Mouse (Mus musculus): ENCODE measurements around the gene Atcay. TPM values are rescaled to one million over a fixed set of nuclear protein-coding genes. Genes with fewer than 3 reads are reported as not detected.

Gene Atcay
- polyA plus RNA-seq, 1 experiment from 2014 or later, result 4.1 TPM

DNA sequence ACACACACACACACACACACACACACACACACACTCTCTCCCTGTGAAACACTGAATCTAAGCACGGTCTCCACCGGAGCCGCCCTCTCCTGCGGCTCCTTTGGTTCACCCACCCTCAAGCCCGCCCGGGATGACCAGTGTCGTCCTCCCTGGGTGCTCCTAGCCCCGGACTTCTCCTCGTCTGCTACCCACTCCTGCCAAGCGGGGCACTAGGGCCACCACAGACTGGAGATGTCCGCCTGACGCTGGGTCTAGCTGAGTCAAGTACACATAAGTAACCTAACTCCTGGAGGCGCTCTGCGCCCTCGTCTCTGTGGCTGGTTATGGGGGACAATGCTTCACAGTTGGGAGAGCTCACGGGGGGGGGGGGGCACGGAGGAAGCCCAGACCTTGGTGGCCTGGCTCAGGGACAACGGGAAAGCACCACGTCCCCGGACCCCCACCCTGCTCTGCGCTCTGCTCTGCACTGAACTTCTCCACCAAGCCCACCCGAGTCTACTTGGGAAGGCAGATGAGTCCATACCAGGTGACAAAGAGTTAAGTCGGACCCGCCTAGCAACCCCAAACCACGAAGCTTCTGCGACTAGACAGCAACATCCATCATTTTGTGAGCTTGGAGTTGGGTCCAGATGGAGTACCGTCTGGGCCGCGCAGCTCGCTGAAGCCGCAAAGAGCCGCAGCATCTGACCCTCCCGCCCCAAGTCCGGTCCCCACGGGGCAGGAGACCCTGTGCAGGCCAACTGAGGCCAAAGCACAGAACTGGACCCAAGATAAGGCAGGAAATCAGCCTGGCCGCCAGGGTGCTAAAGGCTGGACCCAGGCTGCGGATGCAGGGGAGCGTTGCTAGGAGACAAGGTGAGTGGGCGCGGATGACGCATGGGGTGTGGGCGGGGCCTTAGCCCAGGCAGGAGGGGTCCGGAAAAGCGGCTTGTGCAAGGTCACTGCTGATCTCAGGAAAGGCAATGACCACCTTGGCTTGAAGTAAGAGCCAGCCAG lies 22.1 kb upstream of the Atcay start, which contains the start of gene Matk:
Gene Matk (plus strand): TSS at position 512 of the 996 bp plus-strand sequence.
- ATAC-seq (replicated peaks; ENCODE audit: insufficient number of reproducible peaks, low FRiP score, low TSS enrichment, low read depth) (0 out of 2 replicates have a peak, but pooled peaks have one; percentile 16), DNase-seq (ENCODE audit: low spot score) (peak; percentile 76)
- no peaks in the 10 kb centered on the region for H3K9me3 ChIP-seq (replicated peaks; ENCODE audit: control insufficient read depth, low read length)
- H3K4me2 ChIP-seq (ENCODE audit: low read depth, low read length), result 0 out of 2 replicates have a peak within 1 kb of the TSS, but pooled peaks have one; percentile 14
- H3K4me1 ChIP-seq (ENCODE audit: control insufficient read depth, insufficient read depth, low read length), result peaks cover 2% of the 10 kb centered on the region; the same call in 1 of the 2 replicates
- peaks cover 33% of the 10 kb centered on the region for H3K27me3 ChIP-seq (ENCODE audit: control insufficient read depth, insufficient read depth, low read length)
- H3K9ac ChIP-seq (replicated peaks; ENCODE audit: low read length), result peak within 1 kb of the TSS; percentile 9; the same call in 1 of the 2 replicates
- H3K4me3 ChIP-seq (ENCODE audit: low read depth, low read length), result no peak within 1 kb of the TSS
- H3K27ac ChIP-seq (replicated peaks; ENCODE audit: low read depth, low read length), result no peak within 1 kb of the TSS
- 7% methylated on average over 43 of the region's 44 CpGs for WGBS
- no peaks in the 10 kb centered on the region for H3K36me3 ChIP-seq (replicated peaks; ENCODE audit: control insufficient read depth, insufficient read depth, low read depth, low read length)

DNA sequence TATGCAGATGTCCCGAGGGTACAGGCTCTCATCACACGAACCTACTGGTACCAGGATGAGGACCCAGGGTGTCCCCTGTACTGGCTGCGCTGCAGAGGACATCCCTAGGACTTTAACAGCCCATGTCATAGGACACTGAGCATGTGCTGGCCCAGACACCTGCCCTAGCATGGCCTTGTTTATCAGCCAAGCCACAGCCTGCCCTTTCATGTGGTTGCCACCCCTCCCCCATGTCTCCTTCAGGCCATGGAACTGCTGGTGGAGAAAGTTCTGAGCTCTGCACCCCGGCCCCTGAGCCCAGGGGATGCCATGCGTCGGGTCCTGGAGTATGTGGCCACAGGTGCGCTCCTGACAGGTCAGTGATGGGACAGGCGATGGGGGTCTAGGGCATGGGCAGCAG lies 18.8 kb upstream of the Atcay start:
- H3K4me2 ChIP-seq (ENCODE audit: low read depth, low read length), result no peak overlapping the region
- no peak overlapping the region for H3K27ac ChIP-seq (replicated peaks; ENCODE audit: low read depth, low read length)
- no peak for ATAC-seq (replicated peaks; ENCODE audit: insufficient number of reproducible peaks, low FRiP score, low TSS enrichment, low read depth)
- no peak overlapping the region for H3K4me3 ChIP-seq (ENCODE audit: low read depth, low read length)
- H3K9me3 ChIP-seq (replicated peaks; ENCODE audit: control insufficient read depth, low read length), result no peaks in the 10 kb centered on the region
- H3K4me1 ChIP-seq (ENCODE audit: control insufficient read depth, insufficient read depth, low read length), result peaks cover 2% of the 10 kb centered on the region; the same call in 1 of the 2 replicates
- no peak overlapping the region for H3K9ac ChIP-seq (replicated peaks; ENCODE audit: low read length)
- WGBS, result 87% methylated on average over 8 of the region's 8 CpGs
- H3K27me3 ChIP-seq (ENCODE audit: control insufficient read depth, insufficient read depth, low read length), result peaks cover 18% of the 10 kb centered on the region
- H3K36me3 ChIP-seq (replicated peaks; ENCODE audit: control insufficient read depth, insufficient read depth, low read depth, low read length), result no peaks in the 10 kb centered on the region
- DNase-seq (ENCODE audit: low spot score), result no peak

DNA sequence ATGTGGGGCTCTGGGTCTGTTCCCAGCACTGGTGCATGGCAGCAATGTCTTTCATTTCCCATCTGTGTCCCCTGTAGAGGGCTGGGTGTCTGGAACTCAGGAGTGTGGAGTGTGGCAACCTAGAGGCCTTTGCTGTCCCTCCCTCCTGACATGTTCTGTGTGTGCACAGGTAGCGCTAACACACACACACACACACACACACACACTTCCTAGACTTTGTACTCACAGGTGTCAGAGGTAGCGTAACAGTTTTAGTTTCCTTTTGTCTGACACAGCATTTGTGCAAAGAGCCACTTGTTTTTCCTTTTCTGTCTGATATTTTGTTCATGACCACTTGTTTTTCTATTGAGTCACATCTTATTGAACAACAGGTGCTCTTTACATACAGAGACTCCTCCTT lies 17.2 kb upstream of the Atcay start:
- Histone ChIP-seq H3K9ac (replicated peaks; ENCODE audit: low read length) (no peak overlapping the region), H3K36me3 (replicated peaks; ENCODE audit: control insufficient read depth, insufficient read depth, low read depth, low read length) (no peaks in the 10 kb centered on the region), H3K27ac (replicated peaks; ENCODE audit: low read depth, low read length) (no peak overlapping the region), H3K4me1 (ENCODE audit: control insufficient read depth, insufficient read depth, low read length) (peaks cover 2% of the 10 kb centered on the region; the same call in 1 of the 2 replicates), H3K4me3 (ENCODE audit: low read depth, low read length) (no peak overlapping the region), H3K4me2 (ENCODE audit: low read depth, low read length) (no peak overlapping the region), H3K27me3 (ENCODE audit: control insufficient read depth, insufficient read depth, low read length) (peaks cover 12% of the 10 kb centered on the region), H3K9me3 (replicated peaks; ENCODE audit: control insufficient read depth, low read length) (no peaks in the 10 kb centered on the region)
- WGBS, result 97% methylated on average over 2 of the region's 2 CpGs
- ATAC-seq (replicated peaks; ENCODE audit: insufficient number of reproducible peaks, low FRiP score, low TSS enrichment, low read depth) (no peak), DNase-seq (ENCODE audit: low spot score) (no peak)

DNA sequence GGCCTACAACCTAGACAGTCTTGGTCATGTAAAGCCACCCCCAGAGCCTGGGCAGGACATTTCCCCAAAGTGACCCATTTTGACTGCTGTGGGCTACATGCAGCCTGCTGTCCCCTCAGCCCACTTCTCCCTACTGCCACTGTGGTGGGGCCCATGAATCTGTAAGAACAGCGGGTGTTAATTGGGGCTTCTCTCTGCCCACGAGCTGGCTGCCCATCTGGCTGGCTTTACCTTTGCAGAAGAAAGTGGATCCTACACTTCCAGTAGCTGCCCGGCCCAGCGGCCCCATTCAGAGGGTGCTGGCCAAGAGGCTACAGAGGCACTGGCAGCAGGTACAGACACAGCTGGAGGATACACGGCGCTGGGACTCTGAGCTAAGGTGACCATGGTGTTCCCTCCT lies 14.5 kb upstream of the Atcay start:
- H3K27me3 ChIP-seq (ENCODE audit: control insufficient read depth, insufficient read depth, low read length), result peaks cover 5% of the 10 kb centered on the region

DNA sequence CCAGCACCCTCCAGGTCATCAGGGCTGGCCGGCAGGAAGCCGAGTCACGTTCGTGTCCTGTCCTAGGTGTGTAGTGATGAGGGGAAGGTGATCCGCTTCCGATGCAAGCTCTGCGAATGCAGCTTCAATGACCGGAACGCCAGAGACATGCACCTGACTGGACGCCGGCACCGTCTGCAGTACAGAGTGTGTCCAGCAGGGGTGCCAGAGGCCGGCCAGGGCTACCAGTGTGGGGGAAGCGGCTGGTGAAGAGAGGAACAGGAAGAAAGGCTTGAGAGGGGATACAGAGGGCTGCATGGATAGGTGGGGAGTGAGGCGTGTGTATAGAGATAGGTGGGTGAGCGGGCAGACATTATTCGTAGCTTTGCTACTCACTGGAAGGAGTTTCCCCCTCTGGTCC lies 14.0 kb upstream of the Atcay start:
- Histone ChIP-seq H3K4me1 (ENCODE audit: control insufficient read depth, insufficient read depth, low read length) (peaks cover 5% of the 10 kb centered on the region; the same call in 1 of the 2 replicates), H3K27ac (replicated peaks; ENCODE audit: low read depth, low read length) (no peak overlapping the region), H3K9ac (replicated peaks; ENCODE audit: low read length) (no peak overlapping the region), H3K4me3 (ENCODE audit: low read depth, low read length) (no peak overlapping the region), H3K36me3 (replicated peaks; ENCODE audit: control insufficient read depth, insufficient read depth, low read depth, low read length) (no peaks in the 10 kb centered on the region), H3K27me3 (ENCODE audit: control insufficient read depth, insufficient read depth, low read length) (peaks cover 10% of the 10 kb centered on the region), H3K4me2 (ENCODE audit: low read depth, low read length) (no peak overlapping the region), H3K9me3 (replicated peaks; ENCODE audit: control insufficient read depth, low read length) (no peaks in the 10 kb centered on the region)
- 0 out of 2 replicates have a peak, but pooled peaks have one; percentile 43 for ATAC-seq (replicated peaks; ENCODE audit: insufficient number of reproducible peaks, low FRiP score, low TSS enrichment, low read depth)
- WGBS, result 8% methylated on average over 17 of the region's 17 CpGs
- DNase-seq (ENCODE audit: low spot score), result peak; percentile 78

More for the DNA sequence above, 14.5 kb upstream of the Atcay start:
- Histone ChIP-seq H3K4me3 (ENCODE audit: low read depth, low read length) (no peak overlapping the region), H3K9ac (replicated peaks; ENCODE audit: low read length) (no peak overlapping the region), H3K9me3 (replicated peaks; ENCODE audit: control insufficient read depth, low read length) (no peaks in the 10 kb centered on the region), H3K4me2 (ENCODE audit: low read depth, low read length) (no peak overlapping the region), H3K4me1 (ENCODE audit: control insufficient read depth, insufficient read depth, low read length) (no peaks in the 10 kb centered on the region), H3K27ac (replicated peaks; ENCODE audit: low read depth, low read length) (no peak overlapping the region), H3K36me3 (replicated peaks; ENCODE audit: control insufficient read depth, insufficient read depth, low read depth, low read length) (no peaks in the 10 kb centered on the region)
- 80% methylated on average over 6 of the region's 6 CpGs for WGBS
- no peak for ATAC-seq (replicated peaks; ENCODE audit: insufficient number of reproducible peaks, low FRiP score, low TSS enrichment, low read depth)
- DNase-seq (ENCODE audit: low spot score), result no peak

DNA sequence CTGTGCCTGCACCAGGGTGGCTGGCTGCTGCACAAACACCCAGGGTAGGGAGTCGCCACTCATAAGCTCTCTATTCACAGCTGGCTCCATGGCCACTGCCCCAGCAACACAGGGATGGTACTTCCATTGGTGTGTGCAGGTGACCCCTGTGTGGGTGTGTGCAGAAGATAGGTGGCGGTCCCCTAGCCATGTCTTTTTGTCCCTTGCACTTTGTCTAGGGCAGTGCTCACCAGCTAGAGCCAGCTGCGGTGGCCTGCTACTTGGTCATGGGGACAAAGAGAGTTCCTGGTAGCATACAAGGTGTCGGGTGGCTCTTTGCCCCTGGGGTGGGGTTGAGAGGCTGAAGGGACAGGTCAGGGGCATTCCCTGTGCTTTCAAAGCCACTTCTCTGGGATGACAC lies 13.5 kb upstream of the Atcay start:
- Histone ChIP-seq H3K4me1 (ENCODE audit: control insufficient read depth, insufficient read depth, low read length) (peaks cover 5% of the 10 kb centered on the region; the same call in 1 of the 2 replicates), H3K9ac (replicated peaks; ENCODE audit: low read length) (no peak overlapping the region), H3K9me3 (replicated peaks; ENCODE audit: control insufficient read depth, low read length) (no peaks in the 10 kb centered on the region), H3K27me3 (ENCODE audit: control insufficient read depth, insufficient read depth, low read length) (peaks cover 13% of the 10 kb centered on the region), H3K36me3 (replicated peaks; ENCODE audit: control insufficient read depth, insufficient read depth, low read depth, low read length) (no peaks in the 10 kb centered on the region), H3K4me3 (ENCODE audit: low read depth, low read length) (no peak overlapping the region), H3K4me2 (ENCODE audit: low read depth, low read length) (no peak overlapping the region), H3K27ac (replicated peaks; ENCODE audit: low read depth, low read length) (no peak overlapping the region)
- WGBS, result 69% methylated on average over 4 of the region's 4 CpGs
- ATAC-seq (replicated peaks; ENCODE audit: insufficient number of reproducible peaks, low FRiP score, low TSS enrichment, low read depth), result no peak
- DNase-seq (ENCODE audit: low spot score), result no peak

DNA sequence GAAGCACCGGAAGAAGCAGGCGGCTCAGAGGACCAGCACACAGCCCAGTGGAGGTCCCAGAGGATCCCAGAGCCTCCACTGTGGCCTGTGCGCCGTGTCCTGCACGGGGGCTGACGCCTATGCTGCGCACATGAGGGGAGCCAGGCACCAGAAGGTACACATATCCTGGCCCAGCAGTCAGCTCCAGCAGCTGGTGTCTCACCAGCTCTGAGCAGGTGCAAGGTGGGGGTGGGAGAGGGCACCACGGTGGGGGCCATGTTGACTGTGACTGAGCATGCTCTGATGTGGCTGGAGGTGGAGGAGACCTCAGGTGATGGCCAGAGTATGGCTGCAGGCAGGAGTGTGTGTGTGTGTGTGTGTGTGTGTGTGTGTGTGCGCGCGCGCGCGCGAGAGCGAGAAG lies 11.4 kb upstream of the Atcay start:
- Histone ChIP-seq H3K9me3 (replicated peaks; ENCODE audit: control insufficient read depth, low read length) (no peaks in the 10 kb centered on the region), H3K4me3 (ENCODE audit: low read depth, low read length) (no peak overlapping the region), H3K9ac (replicated peaks; ENCODE audit: low read length) (no peak overlapping the region), H3K4me1 (ENCODE audit: control insufficient read depth, insufficient read depth, low read length) (peaks cover 5% of the 10 kb centered on the region; the same call in 1 of the 2 replicates), H3K36me3 (replicated peaks; ENCODE audit: control insufficient read depth, insufficient read depth, low read depth, low read length) (no peaks in the 10 kb centered on the region), H3K27me3 (ENCODE audit: control insufficient read depth, insufficient read depth, low read length) (peaks cover 13% of the 10 kb centered on the region), H3K4me2 (ENCODE audit: low read depth, low read length) (no peak overlapping the region), H3K27ac (replicated peaks; ENCODE audit: low read depth, low read length) (no peak overlapping the region)
- ATAC-seq (replicated peaks; ENCODE audit: insufficient number of reproducible peaks, low FRiP score, low TSS enrichment, low read depth) (no peak), DNase-seq (ENCODE audit: low spot score) (no peak)
- 89% methylated on average over 16 of the region's 16 CpGs for WGBS

DNA sequence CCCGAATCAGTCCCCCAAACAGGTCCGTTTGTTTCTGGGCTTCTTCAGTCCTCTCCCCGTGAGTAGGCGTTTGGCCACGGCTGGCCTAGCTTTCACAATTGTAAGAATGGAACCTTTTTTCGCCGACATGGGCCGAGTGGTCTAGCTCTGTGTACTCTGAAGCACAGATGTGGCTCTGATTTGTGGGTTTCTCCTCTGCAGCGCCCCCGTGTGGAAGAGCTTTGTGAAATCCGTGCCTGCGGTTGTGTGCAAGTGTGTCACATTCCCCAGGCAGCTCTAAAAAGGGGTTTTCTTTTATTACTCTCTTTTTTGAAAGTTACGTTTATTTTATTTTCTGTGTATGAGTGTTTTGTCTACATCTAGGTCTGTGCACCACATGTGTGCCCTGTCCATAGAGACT lies 10.2 kb upstream of the Atcay start:
- Histone ChIP-seq H3K9me3 (replicated peaks; ENCODE audit: control insufficient read depth, low read length) (no peaks in the 10 kb centered on the region), H3K27ac (replicated peaks; ENCODE audit: low read depth, low read length) (no peak overlapping the region), H3K36me3 (replicated peaks; ENCODE audit: control insufficient read depth, insufficient read depth, low read depth, low read length) (no peaks in the 10 kb centered on the region), H3K27me3 (ENCODE audit: control insufficient read depth, insufficient read depth, low read length) (peaks cover 13% of the 10 kb centered on the region), H3K9ac (replicated peaks; ENCODE audit: low read length) (no peak overlapping the region), H3K4me3 (ENCODE audit: low read depth, low read length) (no peak overlapping the region), H3K4me2 (ENCODE audit: low read depth, low read length) (no peak overlapping the region), H3K4me1 (ENCODE audit: control insufficient read depth, insufficient read depth, low read length) (peaks cover 5% of the 10 kb centered on the region; the same call in 1 of the 2 replicates)
- ATAC-seq (replicated peaks; ENCODE audit: insufficient number of reproducible peaks, low FRiP score, low TSS enrichment, low read depth), result no peak
- peak; percentile 77 for DNase-seq (ENCODE audit: low spot score)
- 22% methylated on average over 13 of the region's 13 CpGs for WGBS
